In genomic region chr9:119101992-119102782, GRCm38 (mm10) we compare ENCODE assay signal across 8 mouse cellular contexts. TPM values are rescaled to one million over a fixed set of nuclear protein-coding genes. Genes with fewer than 3 reads are reported as not detected.
DNase-seq lines count a peak whose midpoint lies in the region; ATAC-seq and TF ChIP-seq lines count a peak whose summit lies in the region.

Gene Dlec1, plus strand, starts transcription at chr9:119102478.

- H3K27me3 ChIP-seq in Patski, result no peaks in the 10 kb centered on the region
- no peaks in the 10 kb centered on the region for H3K27me3 ChIP-seq in hindbrain, embryonic 15.5 days

- in situ Hi-C loops in Patski (cut with MboI; ENCODE audit: low pct_unique_long_range_greater_than_20kb), result no loop called here

- ATAC-seq in Patski, result peak; percentile 81
- peak; percentile 93 for ATAC-seq in hindbrain, embryonic 15.5 days (ENCODE audit: low FRiP score, low read depth)

- CTCF ChIA-PET in Patski (lab: Charles Lee), result interaction anchor here (0.7 to 1.5 kb wide), 3 partner anchors 13 to 181 kb away, joined by 3 to 6 read pairs (median 4); no protein-coding TSS in a partner anchor

- H3K4me1 ChIP-seq in hindbrain, embryonic 15.5 days (replicated peaks), result peaks cover 5% of the 10 kb centered on the region; the same call in 1 of the 2 replicates

- no peaks in the 10 kb centered on the region for H3K36me3 ChIP-seq in hindbrain, embryonic 15.5 days

- H3K9ac ChIP-seq in hindbrain, embryonic 15.5 days, result peak within 1 kb of the TSS; percentile 28

- 2% methylated on average over 44 of the region's 44 CpGs for whole genome bisulfite sequencing in hindbrain, embryonic 15.5 days

- no peak for DNase-seq in Patski (ENCODE audit: low read depth, low spot score)
- DNase-seq in cerebellum, adult 9-11 months, result peak; percentile 21
- peak; percentile 52 to 54 for DNase-seq in frontal cortex, postnatal 25 days (ENCODE audit: low spot score in 2 of 2)
- peak; percentile 54 to 60 for DNase-seq in layer of hippocampus, postnatal 25 days (ENCODE audit: extremely low spot score in 1 of 2, low spot score in 1 of 2)
- peak; percentile 85 for DNase-seq in lung, postnatal 10 days
- DNase-seq in retina, postnatal 1 day, result peak; percentile 90
- peak; percentile 53 to 72 for DNase-seq in urinary bladder, postnatal 36 days (ENCODE audit: low spot score in 2 of 2)

- H3K9me3 ChIP-seq in hindbrain, embryonic 15.5 days, result no peaks in the 10 kb centered on the region

- H3K4me2 ChIP-seq in hindbrain, embryonic 15.5 days, result peak within 1 kb of the TSS; percentile 61

- peak within 1 kb of the TSS; percentile 60 for H3K4me3 ChIP-seq in hindbrain, embryonic 15.5 days

- TF ChIP-seq CTCF in Patski (IDR thresholded peaks at IDR 0.05), result no peak

- POLR2A ChIA-PET in Patski (lab: Charles Lee), result interaction anchor here (0.8 kb wide), 1 partner anchor 9 kb away, joined by 3 read pairs; the partner anchor contains the start of gene Plcd1

- H3K27ac ChIP-seq in hindbrain, embryonic 15.5 days (replicated peaks), result no peak within 1 kb of the TSS

RNA-seq across cellular contexts. Expression of gene Dlec1, which starts in this region (rescaled TPM):
- 8.7 TPM for polyA plus RNA-seq in Patski (2021)
- polyA plus RNA-seq in hindbrain, embryonic 15.5 days (2015; fragmentation: Nextera tagmentation; extraction: Ambion mirVana), result 1.3 and 1.4 TPM in 2 replicates
- total RNA-seq in layer of hippocampus, postnatal 25 days (2021), result 1 to 10 TPM; 2.1 to 2.4 TPM
